Mouse (Mus musculus): ENCODE measurements around the gene Elp1.
A peak's percentile ranks its signal among the peaks of the same experiment; 100 is the strongest.

Gene Elp1

DNA sequence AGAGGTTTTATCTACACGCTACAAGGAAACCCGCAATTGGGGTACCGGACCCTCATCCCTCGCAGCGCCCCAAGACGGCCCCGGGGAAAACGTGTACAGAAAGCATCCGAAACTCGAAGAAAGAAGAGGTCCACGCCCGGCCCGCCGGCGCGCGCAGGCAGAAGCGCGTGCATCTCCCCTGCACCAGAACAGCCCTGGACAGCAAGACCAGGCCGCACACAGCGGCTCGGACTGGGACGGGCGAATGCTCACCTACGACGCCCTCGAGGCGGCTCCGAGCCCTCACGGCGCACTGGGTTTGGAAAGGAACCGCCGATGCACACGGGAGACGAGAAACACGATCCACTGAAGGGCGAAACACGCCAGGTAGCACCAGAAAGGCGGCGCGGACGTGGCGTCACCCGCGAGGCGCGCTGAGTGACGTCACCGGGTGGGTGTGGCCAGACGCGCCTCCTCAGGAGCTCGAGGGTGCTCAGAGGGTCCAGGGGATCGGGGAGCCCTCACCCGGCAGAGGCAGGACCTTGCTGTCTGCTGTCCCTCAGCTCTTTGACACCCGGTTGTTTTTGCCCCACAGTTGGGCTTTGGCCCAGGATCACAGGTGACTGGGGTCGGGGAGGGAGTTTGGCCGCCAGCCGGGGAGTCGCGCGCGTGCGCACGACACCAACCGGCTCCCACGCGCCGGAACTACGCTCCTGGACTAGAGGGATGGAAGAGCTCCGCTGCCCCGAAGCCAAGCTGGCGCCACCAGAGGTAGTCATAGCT, at the start of gene Elp1, which contains the start of gene Fam206a:
Gene Elp1 (minus strand): TSS at position 425 of the 762 bp plus-strand sequence.
Gene Fam206a (plus strand): TSS at position 439 of the 762 bp plus-strand sequence.
- DNase-seq (ENCODE audit: low spot score in 2 of 2): peak; percentile 96 to 99

DNA sequence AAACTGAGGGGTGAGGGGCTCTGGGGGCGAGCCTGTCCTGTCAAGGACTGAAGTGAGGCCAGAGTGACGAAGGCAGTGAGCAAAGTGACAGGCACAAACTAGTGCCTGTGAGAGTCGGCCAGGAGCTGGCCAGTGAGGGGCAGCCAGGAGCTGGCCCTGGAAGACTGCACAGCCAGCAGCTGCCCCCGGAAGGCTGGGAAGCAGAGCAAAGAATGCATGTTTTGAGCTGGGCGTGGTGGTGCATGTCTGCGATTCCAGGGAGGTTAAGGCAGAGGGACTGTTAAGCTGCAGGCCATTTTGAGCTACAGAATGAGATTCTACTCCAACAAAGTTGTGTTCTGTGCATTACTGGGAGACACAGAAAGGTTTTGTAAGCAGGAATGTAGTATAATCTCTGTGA, 48.6 kb upstream of the Elp1 start:
- no peak for DNase-seq (ENCODE audit: low spot score in 2 of 2)

- no peak for DNase-seq (ENCODE audit: low spot score in 2 of 2)
Observed at GRCm38 (mm10) chr4:56848044-56848443, 45.9 kb upstream of the Elp1 start.

DNA sequence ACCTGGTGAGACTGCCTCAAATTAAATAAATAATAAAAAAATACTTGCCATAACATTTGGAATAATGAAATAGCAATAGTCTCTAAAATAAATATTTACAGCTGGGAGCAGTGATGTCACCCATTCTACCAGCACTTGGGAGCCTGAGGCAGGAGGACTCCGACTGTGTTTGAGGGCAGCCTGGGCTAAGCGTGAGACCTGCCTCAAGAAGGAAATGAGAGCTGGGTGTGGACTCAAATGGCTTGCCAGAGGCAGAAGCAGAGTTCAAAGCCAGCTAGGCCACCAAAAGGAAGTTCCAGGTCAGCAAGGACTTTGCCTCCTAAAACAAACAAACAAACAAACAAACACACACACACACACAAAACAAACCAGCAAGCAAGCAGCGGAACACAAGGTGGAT, 45.3 kb upstream of the Elp1 start:
- DNase-seq (ENCODE audit: low spot score in 2 of 2): no peak

DNA sequence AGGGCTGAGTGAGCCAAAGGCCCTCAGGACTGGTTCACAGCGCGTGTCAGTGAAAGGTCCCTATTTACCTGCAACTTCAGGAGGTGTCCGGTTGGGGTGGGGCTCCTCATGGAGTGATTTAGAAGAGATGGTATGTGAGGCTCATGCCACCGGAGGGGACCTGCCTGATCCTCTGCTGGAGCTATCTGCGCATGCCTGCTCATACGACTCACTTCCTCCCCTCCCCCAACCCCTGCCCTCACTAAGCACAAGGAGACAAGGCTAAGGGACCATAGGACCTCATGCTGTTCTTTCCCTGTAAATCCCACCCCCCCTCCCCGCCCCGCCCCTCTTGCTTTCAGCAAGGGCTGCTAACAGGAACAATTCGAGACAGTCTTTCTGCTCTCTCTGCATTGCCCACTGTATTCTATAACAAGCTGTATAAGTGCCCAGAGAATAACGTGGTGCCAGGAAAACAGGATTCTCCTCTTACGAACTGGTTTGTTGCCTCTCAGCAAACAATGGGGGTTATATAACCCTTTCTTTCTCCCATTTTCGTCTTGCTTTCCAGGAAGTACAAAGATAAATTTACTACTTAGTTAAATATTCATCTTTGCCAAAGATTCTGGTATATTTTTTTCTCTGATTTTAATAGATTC, 43.9 kb upstream of the Elp1 start:
- no peak for DNase-seq (ENCODE audit: low spot score in 2 of 2)

DNA sequence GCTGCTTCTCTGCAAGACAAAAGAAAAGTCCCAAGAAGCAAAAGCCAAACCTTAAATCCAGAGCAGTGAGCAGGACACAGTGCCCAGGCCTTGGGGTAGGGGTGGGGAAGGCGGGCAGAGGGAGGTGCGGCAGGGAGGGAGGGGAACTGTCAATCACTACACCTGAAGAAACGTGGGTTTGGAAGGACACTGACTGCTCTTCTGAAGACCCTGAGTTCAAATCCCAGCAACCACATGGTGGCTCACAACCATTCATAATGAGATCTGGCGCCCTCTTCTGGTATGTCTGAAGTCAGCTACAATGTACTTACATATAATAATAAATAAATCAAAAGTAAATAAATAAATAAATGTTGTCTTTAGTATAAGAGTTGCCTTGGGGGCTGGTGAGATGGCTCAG, 42.8 kb upstream of the Elp1 start:
- no peak for DNase-seq (ENCODE audit: low spot score in 2 of 2)

GRCm38 (mm10) chr4:56843963-56844362, 41.8 kb upstream of the Elp1 start:
- no peak for DNase-seq (ENCODE audit: low spot score in 2 of 2)

DNA sequence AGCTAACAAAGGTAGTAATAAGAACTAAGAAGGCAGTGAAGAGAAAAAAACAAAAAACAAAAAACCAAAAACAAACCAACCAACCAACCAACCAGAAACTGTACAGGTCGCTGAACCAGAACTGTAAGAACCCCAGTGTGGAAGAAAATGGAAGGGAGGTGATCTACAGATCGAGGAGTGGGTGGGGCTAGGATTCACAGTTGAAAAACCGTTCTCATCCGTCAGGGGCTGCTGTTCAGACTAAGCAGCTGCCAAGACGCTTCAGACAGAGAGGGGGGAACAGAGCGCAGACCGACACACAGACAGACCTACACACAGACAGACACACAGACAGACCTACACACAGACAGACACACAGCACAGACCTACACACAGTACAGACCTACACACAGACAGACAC, 40.4 kb upstream of the Elp1 start:
- no peak for DNase-seq (ENCODE audit: low spot score in 2 of 2)

- no peak for DNase-seq (ENCODE audit: low spot score in 2 of 2)
Observed at GRCm38 (mm10) chr4:56840297-56840696, 38.2 kb upstream of the Elp1 start.

DNA sequence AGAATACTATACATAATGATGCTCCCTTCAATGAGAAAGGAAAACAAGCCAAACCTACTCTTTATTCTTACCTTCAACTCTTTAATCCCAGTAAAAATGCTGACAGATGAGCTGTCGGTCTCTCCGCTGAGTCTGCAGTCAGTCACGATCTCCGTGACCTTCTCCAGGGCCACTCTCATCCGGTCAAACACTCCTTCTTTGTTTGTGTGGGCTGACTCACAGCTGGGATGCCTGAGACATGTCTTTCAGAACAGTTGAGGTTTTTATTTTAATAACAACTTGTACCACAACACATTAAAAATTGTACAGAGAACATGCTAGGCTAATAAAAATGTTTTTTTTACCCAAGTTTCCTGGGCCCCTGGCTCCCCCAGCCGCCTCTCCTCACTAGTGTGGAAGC, 35.5 kb upstream of the Elp1 start:
- no peak for DNase-seq (ENCODE audit: low spot score in 2 of 2)

- no peak for DNase-seq (ENCODE audit: low spot score in 2 of 2)
Observed at GRCm38 (mm10) chr4:56831998-56832397, 29.9 kb upstream of the Elp1 start.

DNA sequence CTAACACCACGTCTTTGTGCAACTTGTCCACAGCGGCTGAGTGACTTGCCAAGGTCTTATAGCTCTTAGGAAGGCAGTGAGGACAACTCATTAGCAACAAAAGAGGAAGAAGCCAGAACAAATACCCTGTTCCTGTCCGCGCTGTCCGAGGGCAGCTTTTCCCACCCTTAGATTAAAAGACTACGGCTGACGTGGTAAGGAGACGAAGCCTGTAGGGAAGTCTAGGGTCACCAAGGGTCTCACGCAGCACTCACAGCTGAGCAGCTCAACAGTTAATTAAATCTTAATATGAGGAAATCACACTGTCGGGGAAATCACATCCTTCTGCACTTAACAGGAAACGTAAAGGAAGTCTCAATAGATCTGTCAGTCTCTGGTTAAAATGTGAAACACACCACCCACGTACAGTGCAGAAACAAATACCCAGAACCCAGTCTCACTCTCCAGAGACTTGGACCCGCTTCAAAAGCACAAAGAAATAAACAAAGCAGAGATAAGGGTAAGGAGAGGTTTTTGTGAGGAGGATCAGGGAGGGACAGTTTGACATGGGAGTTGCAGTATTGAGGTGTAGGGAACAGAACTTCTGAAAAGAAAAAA, 29.0 kb upstream of the Elp1 start:
- DNase-seq (ENCODE audit: low spot score in 2 of 2): no peak

- DNase-seq (ENCODE audit: low spot score in 2 of 2): no peak
Observed at GRCm38 (mm10) chr4:56829511-56829921, 27.4 kb upstream of the Elp1 start.

DNA sequence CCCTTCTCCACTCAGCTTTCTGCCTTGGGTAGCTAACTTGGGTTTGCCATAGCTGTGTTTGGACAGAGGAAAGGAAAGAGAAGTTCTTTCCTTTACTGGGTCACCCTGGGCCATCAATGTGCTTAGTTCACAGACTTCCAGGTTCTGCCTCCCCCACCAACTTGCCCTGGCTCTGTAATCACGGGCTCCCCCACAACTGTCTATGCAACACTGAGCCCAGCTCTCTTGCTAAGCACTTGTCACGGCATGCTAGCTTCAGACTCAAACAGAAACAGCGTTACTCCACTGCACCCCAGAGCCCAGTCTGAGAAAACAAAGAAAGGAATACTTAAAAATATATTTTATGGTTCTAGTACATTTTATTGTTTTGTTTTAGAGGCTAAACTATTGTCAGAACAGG, 26.8 kb upstream of the Elp1 start:
- DNase-seq (ENCODE audit: low spot score in 2 of 2): no peak

DNA sequence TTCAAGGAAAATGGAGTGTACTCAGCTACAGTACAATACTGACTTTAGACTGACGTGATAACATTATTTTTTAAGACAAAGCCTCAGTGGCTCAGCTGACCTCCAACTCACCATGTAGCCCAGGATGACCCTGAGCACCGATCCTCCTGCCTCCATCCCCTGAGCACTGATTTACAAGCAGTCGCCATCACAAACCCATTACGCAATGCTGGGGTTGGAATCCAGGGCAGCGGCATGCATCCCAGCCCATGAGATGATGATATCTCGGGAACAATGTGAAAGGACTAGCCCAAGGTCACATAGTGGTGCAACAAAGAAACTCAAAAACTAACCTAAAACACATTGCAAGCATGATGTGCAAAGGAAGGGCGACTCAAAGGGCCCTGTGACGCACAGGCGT, 22.1 kb upstream of the Elp1 start:
- DNase-seq (ENCODE audit: low spot score in 2 of 2): no peak

GRCm38 (mm10) chr4:56820017-56820550, 18.0 kb upstream of the Elp1 start:
- DNase-seq (ENCODE audit: low spot score in 2 of 2): no peak

DNA sequence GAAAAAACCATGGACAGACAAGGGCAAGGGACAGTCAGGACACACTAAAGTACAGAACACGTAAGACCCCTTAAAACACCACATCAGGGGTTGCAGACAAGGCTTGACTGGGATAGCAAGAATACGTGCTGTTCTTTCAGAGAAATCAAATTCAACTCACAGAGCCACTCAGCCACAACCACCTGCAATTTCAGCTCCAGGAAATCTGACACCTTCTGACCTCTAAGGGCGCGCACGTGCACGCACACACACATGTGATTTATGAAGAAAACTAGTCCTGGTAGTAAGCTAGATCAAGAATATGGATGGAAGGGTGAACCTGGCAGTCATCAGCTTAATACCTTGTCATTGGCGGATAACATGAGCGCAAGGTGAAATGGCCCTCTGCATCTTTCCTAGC, 13.0 kb upstream of the Elp1 start:
- DNase-seq (ENCODE audit: low spot score in 2 of 2): no peak

DNA sequence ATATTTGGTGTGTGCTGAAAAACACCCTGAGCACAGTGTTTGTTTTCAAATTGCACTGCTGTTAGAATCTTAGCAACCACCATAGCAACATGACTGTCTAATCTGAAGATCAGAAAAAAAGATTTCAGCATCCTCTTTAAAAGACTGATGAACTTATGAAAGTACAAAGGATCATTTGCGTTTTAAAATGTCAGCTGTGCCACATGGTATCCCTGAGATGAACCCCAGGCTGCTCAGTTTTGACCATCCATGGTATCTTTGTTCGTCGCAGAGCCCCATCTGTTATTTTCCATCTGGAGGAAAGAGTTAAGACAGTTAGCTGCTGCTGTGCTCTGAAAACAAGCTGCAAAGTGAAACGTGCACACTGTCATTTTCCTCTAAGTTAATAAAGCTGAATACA, 10.0 kb upstream of the Elp1 start:
- no peak for DNase-seq (ENCODE audit: low spot score in 2 of 2)

DNA sequence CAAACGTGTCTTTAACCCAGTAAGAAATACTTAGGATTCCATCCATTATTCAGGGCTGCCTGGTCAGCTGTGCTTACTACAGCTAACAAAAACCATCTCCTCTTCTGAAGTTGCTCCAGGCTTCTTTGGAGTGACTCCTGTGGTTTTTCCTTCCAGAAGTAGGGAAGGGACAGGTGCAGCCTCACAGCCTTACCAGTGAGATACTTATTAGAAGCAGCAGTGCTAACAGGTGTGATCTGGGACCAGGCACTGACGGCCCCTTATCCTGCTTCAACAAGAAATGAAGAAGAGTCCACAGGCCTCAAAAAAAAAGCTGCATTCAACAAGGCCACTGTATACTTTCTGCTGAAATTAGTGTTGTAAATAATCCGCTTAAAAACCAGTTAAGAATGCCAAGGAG, 9.5 kb upstream of the Elp1 start:
- DNase-seq (ENCODE audit: low spot score in 2 of 2): no peak

DNA sequence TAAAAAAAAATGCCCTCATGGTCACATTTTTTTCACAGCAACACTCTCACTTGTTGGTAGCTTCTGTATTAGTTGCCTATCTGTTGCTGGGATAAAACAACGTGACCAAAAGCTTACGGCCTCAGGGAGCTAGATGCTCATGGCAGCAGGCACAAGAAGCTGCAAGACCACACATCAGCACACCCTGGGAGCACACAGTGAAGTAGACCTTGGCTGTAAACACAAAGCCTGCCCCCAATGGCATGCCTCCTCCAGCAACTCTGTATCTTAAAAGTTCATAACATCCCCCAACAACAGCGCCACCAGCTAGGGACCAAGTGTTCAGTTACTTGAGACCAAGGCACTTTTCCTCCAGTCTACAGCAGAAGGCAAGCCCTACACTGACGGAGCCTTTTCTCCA, 6.9 kb upstream of the Elp1 start:
- no peak for DNase-seq (ENCODE audit: low spot score in 2 of 2)

DNA sequence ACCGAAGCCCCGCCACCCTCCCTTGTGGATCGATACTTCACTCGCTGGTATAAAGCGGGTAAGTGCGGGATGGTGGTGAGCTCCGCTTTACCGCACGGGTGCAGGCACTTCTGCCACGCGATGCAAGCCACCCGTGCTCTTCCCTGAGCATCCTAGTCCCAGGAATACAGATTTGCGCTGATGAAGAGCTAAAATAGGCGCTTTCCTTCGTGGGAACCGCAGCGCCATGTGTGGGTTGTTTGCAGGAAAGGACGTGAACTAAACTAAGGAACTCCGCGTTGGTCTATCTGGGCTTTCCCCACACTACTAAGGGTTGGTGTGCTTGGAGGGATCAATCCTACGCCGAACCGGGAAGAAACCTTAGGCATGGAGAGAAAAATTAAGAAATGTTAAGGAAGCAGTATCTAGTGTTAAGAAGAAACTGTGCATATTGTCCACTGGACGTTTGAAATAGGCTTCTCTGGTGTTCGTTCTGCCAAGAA, 579 bp upstream of the Elp1 start:
- DNase-seq (ENCODE audit: low spot score in 2 of 2): no peak

DNA sequence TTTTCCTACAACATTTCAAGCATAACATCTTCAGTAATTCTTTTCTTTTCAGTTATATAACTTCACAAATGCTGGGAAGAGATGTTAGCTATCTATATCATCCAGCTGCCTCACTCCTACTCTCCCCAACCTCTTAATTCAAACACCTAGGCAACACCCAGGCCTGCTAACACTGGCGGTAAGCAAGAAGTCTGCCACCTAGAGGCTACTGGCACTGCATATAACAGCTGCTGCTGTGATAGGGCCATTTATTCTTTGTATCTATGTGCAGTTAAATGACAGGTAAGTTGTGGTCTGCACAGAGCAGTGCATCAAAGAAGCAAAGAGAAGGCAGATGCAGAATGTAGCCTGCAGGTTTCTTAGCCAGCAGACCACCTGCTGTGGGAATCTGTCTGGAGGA, 10.8 kb downstream of the Elp1 start:
- DNase-seq (ENCODE audit: low spot score in 2 of 2): peak in 1 of 2 experiments; percentile 21

DNA sequence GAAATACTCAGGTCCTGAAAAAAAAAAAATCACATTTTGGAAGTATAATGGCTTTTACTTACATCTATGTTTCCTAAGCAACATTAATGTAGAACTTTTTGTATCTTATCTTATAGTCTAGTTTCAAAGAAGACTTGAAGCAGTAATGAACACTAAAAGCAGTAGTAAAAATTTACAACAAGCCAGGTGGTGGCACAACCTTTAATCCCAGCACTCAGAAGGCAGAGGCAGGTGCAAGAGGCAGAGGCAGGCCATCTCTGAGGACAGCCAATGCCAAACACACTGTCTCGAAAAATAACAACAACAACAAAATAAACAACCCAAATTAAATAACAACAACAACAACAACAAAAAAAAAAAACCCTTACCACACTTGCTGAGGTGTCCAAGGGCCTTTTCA, 31.1 kb downstream of the Elp1 start:
- no peak for DNase-seq (ENCODE audit: low spot score in 2 of 2)

All from spleen, postnatal 10 days (tissue).